9 mouse cellular contexts compared by ENCODE assay signal in the genomic region with DNA sequence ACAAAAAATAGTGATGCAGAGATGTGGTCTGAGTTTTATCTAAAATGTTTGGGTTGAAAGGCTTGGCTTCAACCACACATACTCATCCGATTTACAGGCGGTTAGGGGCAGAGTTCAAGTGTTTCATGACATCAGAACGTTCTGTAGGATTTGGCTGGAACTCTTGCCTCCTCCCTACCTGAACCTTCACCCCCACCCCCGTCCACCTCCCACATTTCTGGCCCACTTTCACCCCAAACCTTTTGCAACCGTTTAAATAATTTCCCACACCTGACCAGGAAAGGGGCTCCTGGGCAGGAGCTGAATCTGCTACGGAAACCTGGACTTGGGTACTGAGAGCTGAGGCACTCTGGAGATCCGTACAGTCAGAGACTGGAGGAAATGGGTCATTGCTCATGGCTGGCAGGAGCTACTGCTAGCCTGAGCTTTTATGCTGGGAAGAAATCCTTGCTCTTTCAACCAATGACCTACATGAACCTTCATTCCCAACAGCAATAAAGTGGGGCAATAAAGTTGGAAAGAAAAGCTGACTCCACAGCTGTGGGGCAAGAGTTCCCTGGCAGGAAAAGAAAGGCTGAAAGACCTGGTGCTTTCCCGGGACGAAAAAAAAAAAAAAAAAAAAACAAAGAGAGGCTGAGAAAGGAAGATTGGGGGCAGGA. TPM values are rescaled to one million over a fixed set of nuclear protein-coding genes. Genes with fewer than 3 reads are reported as not detected.
DNase-seq lines count a peak whose midpoint lies in the region; ATAC-seq and TF ChIP-seq lines count a peak whose summit lies in the region.
"Had no signal": no experiment of that assay in that cellular context is flagged by ENCODE, and none has a peak within 500 bp of the region (broad histone marks: within the 10 kb centered on the region; RNA-seq: fewer than 3 reads in every experiment).

No protein-coding gene starts in this region.

- no peak for ATAC-seq in lung, postnatal 0 days

- WGBS in lung, postnatal 0 days: 39% methylated on average over 9 of the region's 9 CpGs
- WGBS in small intestine, adult 2 months: 15% methylated on average over 9 of the region's 9 CpGs

- no peak for TF ChIP-seq EP300 in lung, postnatal 0 days (IDR thresholded peaks at IDR 0.05)

- no peak overlapping the region for H3K4me2 ChIP-seq in lung, postnatal 0 days (replicated peaks; ENCODE audit: low read depth, low read length)

- no peak overlapping the region for H3K4me3 ChIP-seq in lung, postnatal 0 days (ENCODE audit: low read depth, low read length)
- peak overlapping the region; percentile 28; the same call in 1 of the 2 replicates for H3K4me3 ChIP-seq in small intestine, adult 2 months (ENCODE audit: low read depth, low read length)

- DNase-seq in lung, postnatal 0 days (ENCODE audit: low spot score): peak; percentile 18
- no peak for DNase-seq in lung, postnatal 14 days
- peak; percentile 37 for DNase-seq in forelimb bud, embryonic 11.5 days (ENCODE audit: low read depth, low spot score)
- peak; percentile 67 for DNase-seq in kidney, postnatal 14 days
- DNase-seq in gastrocnemius, postnatal 25 days: no peak
- no peak for DNase-seq in cerebellum, adult 18-20 months
- no peak for DNase-seq in spleen, postnatal 10 days (ENCODE audit: low spot score in 2 of 2)

- no peak for TF ChIP-seq POLR2A in small intestine, adult 2 months (IDR thresholded peaks at IDR 0.05; ENCODE audit: low read depth, low read length)

- H3K27me3 ChIP-seq in lung, postnatal 0 days (replicated peaks; ENCODE audit: insufficient read depth, low read length): no peaks in the 10 kb centered on the region
- H3K27me3 ChIP-seq in small intestine, adult 2 months (ENCODE audit: control insufficient read depth, insufficient read depth, low read length): no peaks in the 10 kb centered on the region

- no peak for TF ChIP-seq CTCF in lung, postnatal 0 days (IDR thresholded peaks at IDR 0.05)
- no peak for TF ChIP-seq CTCF in small intestine, adult 2 months (IDR thresholded peaks at IDR 0.05; ENCODE audit: extremely low read depth, insufficient read length, insufficient replicate concordance, low read depth, low read length)

- no peaks in the 10 kb centered on the region for H3K9me3 ChIP-seq in lung, postnatal 0 days (ENCODE audit: low read length)

- H3K4me1 ChIP-seq in lung, postnatal 0 days (ENCODE audit: insufficient read depth, low read depth, low read length): no peaks in the 10 kb centered on the region; the same call in 1 of the 2 replicates
- H3K4me1 ChIP-seq in small intestine, adult 2 months (ENCODE audit: control insufficient read depth, insufficient read depth, insufficient read length, low read length): peaks cover 3% of the 10 kb centered on the region; the same call in 1 of the 2 replicates

- no peak overlapping the region for H3K27ac ChIP-seq in lung, postnatal 0 days (ENCODE audit: low read length)
- H3K27ac ChIP-seq in small intestine, adult 2 months (ENCODE audit: insufficient read depth, low read depth, low read length): peak overlapping the region; percentile 92
- H3K27ac ChIP-seq: macrophage had no signal

- no peaks in the 10 kb centered on the region for H3K36me3 ChIP-seq in lung, postnatal 0 days (ENCODE audit: insufficient read depth, low read length)
- H3K36me3 ChIP-seq in small intestine, adult 2 months (ENCODE audit: control insufficient read depth, insufficient read depth, low read length): no peaks in the 10 kb centered on the region

- no peak overlapping the region for H3K9ac ChIP-seq in lung, postnatal 0 days (replicated peaks; ENCODE audit: low read depth)

RNA-seq across cellular contexts. Expression of gene Lrig2, which starts 28.9 kb away (rescaled TPM):
- polyA plus RNA-seq in lung, postnatal 0 days (2015; fragmentation: Nextera tagmentation; extraction: Ambion mirVana): 8.9 and 9.4 TPM in 2 replicates
- polyA plus RNA-seq in small intestine, adult 2 months (2012; rRNA removed): 2.5 and 3.8 TPM in 2 replicates
- total RNA-seq in gastrocnemius, postnatal 25 days (2021): 1 to 10 TPM; 4.7 to 4.9 TPM

Comparison
In these comparisons a context has a peak if more than half of its experiments do, and no peak if none do; other contexts are left out.
1. DNase-seq: peak in lung, postnatal 0 days (single experiment), forelimb bud, embryonic 11.5 days (single experiment) and kidney, postnatal 14 days (single experiment); none in lung, postnatal 14 days (single experiment), gastrocnemius, postnatal 25 days (single experiment), cerebellum, adult 18-20 months (0 of 2) and spleen, postnatal 10 days (0 of 2).